In genomic region chr3:133165130-133165529, GRCm38 (mm10) we compare ENCODE assay signal across 15 mouse cellular contexts.
DNase-seq lines count a peak whose midpoint lies in the region; ATAC-seq lines count a peak whose summit lies in the region.
"Had no signal": no experiment of that assay in that cellular context is flagged by ENCODE, and none has a peak within 500 bp of the region (broad histone marks: within the 10 kb centered on the region; RNA-seq: fewer than 3 reads in every experiment).

No protein-coding gene starts in this region.

- H3K4me1 ChIP-seq in forebrain, embryonic 16.5 days (replicated peaks; ENCODE audit: control insufficient read depth, insufficient read depth, low read length) = peaks cover 6% of the 10 kb centered on the region
- peaks cover 8% of the 10 kb centered on the region; the same call in 1 of the 2 replicates for H3K4me1 ChIP-seq in forebrain, embryonic 13.5 days
- H3K4me1 ChIP-seq: limb, embryonic 12.5 days had no signal

- no peak for DNase-seq in frontal cortex, postnatal 14 days (ENCODE audit: low spot score in 2 of 2)
- peak; percentile 12 for DNase-seq in ovary, adult 18-20 months (ENCODE audit: low spot score)
- DNase-seq in ovary, postnatal 36 days (ENCODE audit: low spot score) = no peak
- peak; percentile 76 for DNase-seq in cerebellum, adult 9-11 months
- DNase-seq in left cerebral cortex, postnatal 25 days (ENCODE audit: low spot score in 2 of 2) = peak; percentile 38 to 81
- DNase-seq: adrenal gland, postnatal 36 days; heart, adult 18-20 months; heart, postnatal 14 days; thymus, adult 2 months had no signal

- H3K9ac ChIP-seq in forebrain, embryonic 16.5 days (replicated peaks; ENCODE audit: low read depth, low read length) = no peak overlapping the region
- no peak overlapping the region for H3K9ac ChIP-seq in forebrain, embryonic 13.5 days
- H3K9ac ChIP-seq: limb, embryonic 12.5 days had no signal

- no peaks in the 10 kb centered on the region for H3K36me3 ChIP-seq in forebrain, embryonic 16.5 days (ENCODE audit: control insufficient read depth, insufficient read depth)
- H3K36me3 ChIP-seq in forebrain, embryonic 13.5 days (ENCODE audit: poor library complexity, severe bottlenecking) = no peaks in the 10 kb centered on the region
- H3K36me3 ChIP-seq: limb, embryonic 12.5 days had no signal

- ATAC-seq in frontal cortex, adult (ENCODE audit: low TSS enrichment) = peak; percentile 81
- no peak for ATAC-seq in forebrain, embryonic 16.5 days
- no peak for ATAC-seq in forebrain, embryonic 13.5 days

- no peak overlapping the region for H3K27ac ChIP-seq in forebrain, embryonic 16.5 days (ENCODE audit: low read length)
- no peak overlapping the region for H3K27ac ChIP-seq in forebrain, embryonic 13.5 days
- H3K27ac ChIP-seq: kidney, postnatal 0 days; limb, embryonic 12.5 days had no signal

- no peaks in the 10 kb centered on the region for H3K27me3 ChIP-seq in forebrain, embryonic 16.5 days (replicated peaks; ENCODE audit: control insufficient read depth, insufficient read depth, low read length)
- H3K27me3 ChIP-seq in forebrain, embryonic 13.5 days = no peaks in the 10 kb centered on the region
- H3K27me3 ChIP-seq: limb, embryonic 12.5 days had no signal

- intact Hi-C loops in left cerebral cortex, postnatal 25 days (cut with DNase I) = no loop called here

- no peak overlapping the region for H3K4me3 ChIP-seq in forebrain, embryonic 16.5 days (replicated peaks; ENCODE audit: low read length)
- no peak overlapping the region for H3K4me3 ChIP-seq in forebrain, embryonic 13.5 days
- H3K4me3 ChIP-seq: limb, embryonic 12.5 days; myocyte had no signal

- no peaks in the 10 kb centered on the region for H3K9me3 ChIP-seq in forebrain, embryonic 16.5 days (ENCODE audit: control insufficient read depth, low read length)
- H3K9me3 ChIP-seq in forebrain, embryonic 13.5 days (replicated peaks) = no peaks in the 10 kb centered on the region
- H3K9me3 ChIP-seq: limb, embryonic 12.5 days had no signal

- no peak overlapping the region for H3K4me2 ChIP-seq in forebrain, embryonic 16.5 days (ENCODE audit: low read length)
- no peak overlapping the region for H3K4me2 ChIP-seq in forebrain, embryonic 13.5 days
- H3K4me2 ChIP-seq: limb, embryonic 12.5 days had no signal

- 37% methylated on average over 1 of the region's 1 CpGs for WGBS in forebrain, embryonic 16.5 days
- 48% methylated on average over 1 of the region's 1 CpGs for WGBS in forebrain, embryonic 13.5 days

Comparison
In these comparisons a context has a peak if more than half of its experiments do, and no peak if none do; other contexts are left out.
1. DNase-seq: peak in ovary, adult 18-20 months (single experiment), cerebellum, adult 9-11 months (single experiment) and left cerebral cortex, postnatal 25 days (2 of 2); none in frontal cortex, postnatal 14 days (0 of 2) and ovary, postnatal 36 days (single experiment).